Mouse (Mus musculus): ENCODE measurements around the gene Supt5. TPM values are rescaled to one million over a fixed set of nuclear protein-coding genes. Genes with fewer than 3 reads are reported as not detected.

Supt5 gene
- polyA plus RNA-seq, 1 experiment = 106 TPM

GRCm38 (mm10) chr7:28298837-28299625 is 39.5 kb downstream of the Supt5 start:
- DNase-seq (ENCODE audit: low read depth) = no peak

- DNase-seq (ENCODE audit: low read depth) = no peak
Observed at GRCm38 (mm10) chr7:28294481-28294880, 44.1 kb downstream of the Supt5 start.

DNA sequence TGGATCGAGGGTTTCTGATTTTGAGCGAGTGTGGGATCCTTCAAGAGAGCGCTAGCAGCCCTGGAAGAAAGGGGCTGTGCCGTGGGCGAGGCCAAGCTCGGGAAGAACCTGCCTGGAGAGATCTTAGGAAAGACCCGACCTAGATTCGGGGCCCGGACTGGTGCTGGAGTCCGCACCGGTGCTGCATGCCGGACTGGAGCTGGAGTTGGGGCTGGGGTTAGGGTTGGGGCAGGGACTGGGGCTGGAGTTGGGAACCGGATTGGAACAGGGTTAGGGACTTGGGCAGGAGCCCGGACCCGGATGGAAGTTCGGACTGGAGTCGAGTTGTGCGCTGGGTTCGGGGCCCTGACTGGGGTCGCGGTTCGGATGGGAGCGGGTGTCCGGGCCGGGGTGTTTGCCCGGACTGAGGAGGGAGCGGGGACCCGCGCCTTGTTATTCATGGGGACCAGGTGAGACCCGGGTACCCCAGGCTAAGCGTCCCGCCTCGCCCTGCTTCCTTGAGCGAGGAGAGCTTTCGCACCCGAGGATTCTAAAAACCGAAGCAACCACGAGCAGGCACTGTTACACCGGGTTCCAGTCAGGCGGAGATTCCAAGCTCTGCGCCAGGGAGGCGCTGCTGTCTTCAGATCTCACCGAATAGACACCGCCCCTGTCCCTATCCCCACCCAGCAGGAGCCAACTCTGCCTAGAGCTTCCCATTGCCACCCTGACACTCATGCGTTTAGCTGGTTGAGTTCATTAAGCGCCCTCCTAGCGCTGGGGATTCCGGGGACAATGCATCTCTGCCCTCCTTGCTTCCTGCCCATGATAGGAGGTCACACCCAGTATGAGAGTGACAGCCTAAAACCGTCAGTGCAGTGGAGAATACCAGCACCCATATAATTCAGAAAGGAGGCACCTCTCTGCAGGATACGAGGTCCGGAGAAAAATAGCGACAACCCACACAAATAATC is 47.6 kb downstream of the Supt5 start, which contains the start of gene Selenov:
Gene Selenov, minus strand, starts transcription at position 549 of the 953 bp plus-strand sequence.
- DNase-seq (ENCODE audit: low read depth) = no peak

- DNase-seq (ENCODE audit: low read depth) = no peak
Observed at GRCm38 (mm10) chr7:28290165-28290564, 48.4 kb downstream of the Supt5 start.

DNA sequence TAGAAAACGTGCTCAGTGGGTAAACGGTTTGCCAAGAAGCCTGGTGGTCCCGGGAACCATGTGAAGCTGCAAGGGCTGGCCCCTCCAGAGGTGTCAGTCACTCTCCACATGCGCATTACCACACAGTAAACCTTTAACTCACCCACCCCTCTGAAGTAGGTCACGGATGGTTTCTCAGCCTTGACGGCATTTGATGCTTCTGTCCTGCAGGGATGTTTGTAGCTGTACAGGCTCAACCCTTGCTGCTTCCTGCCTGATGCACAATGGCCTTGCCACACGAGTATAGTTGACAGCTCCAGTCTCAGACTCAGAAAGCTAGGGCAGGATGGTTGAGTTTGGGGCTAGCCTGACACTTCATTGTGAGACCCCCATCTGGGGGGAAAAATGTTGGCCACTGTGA is 57.9 kb downstream of the Supt5 start:
- DNase-seq (ENCODE audit: low read depth) = no peak

GRCm38 (mm10) chr7:28278279-28278652 is 60.3 kb downstream of the Supt5 start:
- no peak for DNase-seq (ENCODE audit: low read depth)

- DNase-seq (ENCODE audit: low read depth) = no peak
Observed at GRCm38 (mm10) chr7:28277615-28278278, 60.8 kb downstream of the Supt5 start, which contains the start of gene Eid2b. Gene Eid2b, plus strand, starts transcription at chr7:28277739.

DNA sequence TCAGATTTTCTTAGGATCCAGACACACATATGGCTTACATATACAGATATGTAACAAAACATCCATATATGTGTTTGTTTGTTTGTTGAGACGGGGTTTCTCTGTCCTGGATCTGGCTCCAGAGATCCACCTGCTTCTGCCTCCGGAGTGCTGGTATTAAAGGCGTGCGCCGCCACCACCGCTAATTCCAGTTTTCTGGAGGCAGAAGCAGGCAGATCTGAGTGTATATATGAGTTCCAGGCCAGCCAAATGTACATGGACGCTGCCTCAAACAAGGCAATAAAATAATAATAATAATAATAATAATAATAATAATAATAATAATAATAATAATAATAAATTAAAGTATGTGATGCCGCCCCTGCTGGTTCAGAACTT is 61.3 kb downstream of the Supt5 start:
- DNase-seq (ENCODE audit: low read depth) = no peak

DNA sequence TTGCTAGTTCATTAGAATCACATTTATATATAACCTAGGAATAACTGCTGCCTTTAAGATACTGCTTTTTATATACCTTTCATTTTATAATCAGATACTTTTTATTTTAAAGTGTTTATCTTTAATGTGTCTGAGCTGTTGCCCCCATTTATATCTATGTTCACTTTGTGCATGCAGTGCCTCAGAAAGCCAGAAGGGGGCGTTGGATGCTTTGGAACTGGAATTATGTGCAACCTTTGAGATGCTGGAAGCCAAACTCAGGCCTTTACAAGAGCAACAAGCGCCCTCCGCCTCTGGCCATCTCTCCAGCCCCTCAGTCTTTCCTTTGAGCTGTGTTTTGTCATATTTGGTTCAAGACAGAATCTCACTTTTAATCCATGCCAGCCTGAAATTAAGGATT is 66.8 kb downstream of the Supt5 start:
- DNase-seq (ENCODE audit: low read depth) = no peak

- no peak for DNase-seq (ENCODE audit: low read depth)
Observed at GRCm38 (mm10) chr7:28269355-28269754, 69.2 kb downstream of the Supt5 start.

DNA sequence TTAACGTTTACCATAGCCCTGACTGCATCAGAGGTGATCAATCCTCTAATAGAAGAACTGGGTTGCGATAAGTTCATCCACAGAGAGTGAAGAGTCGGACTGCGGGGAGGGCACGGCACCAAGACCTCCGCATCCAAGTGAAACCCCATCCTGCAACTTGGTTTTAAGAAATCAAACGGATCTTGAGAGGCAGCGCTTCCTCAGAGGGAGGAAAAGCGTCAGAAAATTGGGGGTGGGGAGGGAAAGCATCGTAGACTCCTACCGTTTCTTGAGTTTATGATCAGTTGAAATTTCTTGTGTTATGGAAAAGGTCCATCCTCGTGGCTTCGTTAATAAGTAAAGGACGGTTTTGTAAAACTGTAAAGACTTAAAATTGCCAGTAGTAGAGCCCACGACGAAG is 70.0 kb downstream of the Supt5 start:
- DNase-seq (ENCODE audit: low read depth) = no peak

DNA sequence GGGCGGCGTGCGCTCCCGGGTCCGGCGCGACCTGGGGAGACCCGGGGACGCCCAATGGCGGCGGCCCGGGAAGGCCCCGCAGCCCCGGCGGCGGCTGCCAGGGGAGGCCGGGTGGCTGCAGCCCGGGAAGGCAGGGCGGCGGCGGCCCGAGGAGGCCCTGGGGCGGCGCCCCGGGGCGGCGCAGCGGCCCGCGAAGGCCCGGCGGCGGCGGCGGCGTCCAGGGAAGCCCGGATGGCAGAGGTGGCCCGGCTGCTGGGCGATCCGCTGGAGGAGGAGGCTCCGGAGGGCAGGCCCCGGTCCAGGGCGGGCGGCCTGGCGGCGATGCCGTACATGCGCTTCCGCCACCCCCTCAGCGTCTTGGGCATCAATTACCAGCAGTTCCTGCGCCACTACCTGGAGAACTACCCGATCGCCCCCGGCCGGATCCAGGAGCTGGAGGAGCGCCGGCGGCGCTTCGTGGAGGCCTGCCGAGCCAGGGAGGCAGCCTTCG is 70.5 kb downstream of the Supt5 start:
- DNase-seq (ENCODE audit: low read depth) = no peak

DNA sequence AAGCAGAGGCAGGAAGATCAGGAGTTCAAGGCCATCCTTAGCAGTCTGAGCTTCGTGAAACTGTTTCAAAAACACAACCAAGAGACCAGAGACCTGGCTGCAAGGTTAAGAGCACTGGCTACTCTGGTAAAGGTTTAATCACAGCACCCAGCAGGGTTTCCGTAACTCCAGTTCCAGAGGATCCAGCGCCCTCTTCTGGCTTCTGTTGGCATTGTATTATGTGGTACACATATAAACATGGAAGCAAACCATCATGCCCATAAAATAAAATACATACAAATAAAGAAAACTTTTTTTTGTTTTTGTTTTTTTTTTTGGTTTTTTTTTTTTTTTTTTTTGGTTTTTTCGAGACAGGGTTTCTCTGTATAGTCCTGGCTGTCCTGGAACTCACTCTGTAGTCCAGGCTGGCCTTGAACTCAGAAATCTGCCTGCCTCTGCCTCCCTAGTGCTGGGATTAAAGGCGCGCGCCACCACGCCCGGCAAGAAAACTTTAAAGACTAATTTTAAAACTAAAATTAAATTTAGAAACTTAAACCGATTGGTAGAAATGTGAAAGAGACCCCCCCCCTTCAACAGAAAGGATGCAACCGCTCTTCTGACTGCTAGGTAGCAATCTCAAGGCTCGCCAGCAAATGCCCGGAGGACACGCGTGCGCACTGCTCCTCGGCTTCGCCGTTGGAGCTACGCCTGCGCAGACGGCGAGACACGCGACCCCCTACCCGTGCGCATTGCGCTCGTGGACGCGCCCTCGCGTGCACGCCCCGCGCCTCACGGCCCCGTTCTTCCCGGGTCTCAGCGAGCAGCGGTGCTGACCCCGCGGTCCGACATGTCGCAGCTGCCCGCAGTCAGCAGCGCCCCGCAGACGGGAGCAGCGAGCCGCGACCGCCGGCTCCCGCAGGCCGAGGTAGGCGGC is 71.2 kb downstream of the Supt5 start, which contains the start of gene Eid2:
Gene Eid2, plus strand, starts transcription at position 753 of the 913 bp plus-strand sequence.
- DNase-seq (ENCODE audit: low read depth) = no peak

- no peak for DNase-seq (ENCODE audit: low read depth)
Observed at GRCm38 (mm10) chr7:28265391-28265790, 73.2 kb downstream of the Supt5 start.

Other genes with a start within 250 kb of the Supt5 start
- gene 9530053A07Rik, start 209.3 kb downstream of the Supt5 start, polyA plus RNA-seq (2012; rRNA removed) = 0.22 and 0.36 TPM in 2 replicates
- gene Fbl, start 169.0 kb downstream of the Supt5 start, polyA plus RNA-seq (2012; rRNA removed) = 34.6 and 54.2 TPM in 2 replicates
- gene Dyrk1b, start 159.3 kb downstream of the Supt5 start, polyA plus RNA-seq (2012; rRNA removed) = 23.6 and 30.9 TPM in 2 replicates
- 6.4 and 7.2 TPM in 2 replicates for gene Eid2, start 70.9 kb downstream of the Supt5 start, polyA plus RNA-seq (2012; rRNA removed)
- gene Eid2b, start 61.0 kb downstream of the Supt5 start, polyA plus RNA-seq (2012; rRNA removed) = 7.9 and 11.4 TPM in 2 replicates
- gene Selenov, start 47.6 kb downstream of the Supt5 start, polyA plus RNA-seq (2012; rRNA removed) = 1.0 and 1.2 TPM in 2 replicates
- 0.11 TPM in 2 replicates for gene Dll3, start 36.5 kb downstream of the Supt5 start, polyA plus RNA-seq (2012; rRNA removed)
- gene Timm50, start 26.7 kb downstream of the Supt5 start, polyA plus RNA-seq (2012; rRNA removed) = 81.9 and 89.8 TPM in 2 replicates
- 901 and 971 TPM in 2 replicates for gene Rps16, start 11.9 kb upstream of the Supt5 start, polyA plus RNA-seq (2012; rRNA removed)
- gene Plekhg2, start 33.9 kb upstream of the Supt5 start, polyA plus RNA-seq (2012; rRNA removed) = 21.5 and 25.0 TPM in 2 replicates
- 37.7 and 40.8 TPM in 2 replicates for gene Zfp36, start 41.5 kb upstream of the Supt5 start, polyA plus RNA-seq (2012; rRNA removed)
- 49.8 and 58.9 TPM in 2 replicates for gene Med29, start 54.0 kb upstream of the Supt5 start, polyA plus RNA-seq (2012; rRNA removed)
- gene Paf1, start 54.2 kb upstream of the Supt5 start, polyA plus RNA-seq (2012; rRNA removed) = 78.0 and 96.3 TPM in 2 replicates
- 8.6 and 10.3 TPM in 2 replicates for gene Gmfg, start 98.7 kb upstream of the Supt5 start, polyA plus RNA-seq (2012; rRNA removed)
- 6.6 and 7.1 TPM in 2 replicates for gene Lrfn1, start 113.2 kb upstream of the Supt5 start, polyA plus RNA-seq (2012; rRNA removed)
- gene Ifnl2, start 171.7 kb upstream of the Supt5 start, polyA plus RNA-seq (2012; rRNA removed) = not detected in 2 replicates
- not detected in 2 replicates for gene Ifnl3, start 184.1 kb upstream of the Supt5 start, polyA plus RNA-seq (2012; rRNA removed)
- 0.86 and 6.9 TPM in 2 replicates for gene Sycn, start 202.1 kb upstream of the Supt5 start, polyA plus RNA-seq (2012; rRNA removed)
- gene Nccrp1, start 208.5 kb upstream of the Supt5 start, polyA plus RNA-seq (2012; rRNA removed) = 0.23 and 0.65 TPM in 2 replicates

All from gonadal fat pad, adult 2 months (tissue).